Mouse (Mus musculus) lung, adult 2 months (tissue): ENCODE data around the gene Gucy2d.

Experiments used
- CTCF ChIP-seq: fragments of 200-500 bp; IDR thresholded peaks from 2 replicates; pipeline ENCODE4 v1.5.1; 2011; ENCODE audit warnings: mild to moderate bottlenecking, low read length, control low read depth; ENCODE audit not compliant: insufficient read depth
- POLR2A ChIP-seq: fragments of 200-500 bp; IDR thresholded peaks from 2 replicates; pipeline ENCODE4 v1.6.1; 2011; ENCODE audit warnings: low read depth, mild to moderate bottlenecking, control low read depth, low read length, borderline replicate concordance; ENCODE audit errors: extremely low read depth

- TF ChIP-seq POLR2A: no peak
- no peak for TF ChIP-seq CTCF
Measured at GRCm38 (mm10) chr7:98495591-98495990, 55.4 kb downstream of the Gucy2d start.
